Mouse (Mus musculus): ENCODE measurements around the gene Rtn2.

DNA sequence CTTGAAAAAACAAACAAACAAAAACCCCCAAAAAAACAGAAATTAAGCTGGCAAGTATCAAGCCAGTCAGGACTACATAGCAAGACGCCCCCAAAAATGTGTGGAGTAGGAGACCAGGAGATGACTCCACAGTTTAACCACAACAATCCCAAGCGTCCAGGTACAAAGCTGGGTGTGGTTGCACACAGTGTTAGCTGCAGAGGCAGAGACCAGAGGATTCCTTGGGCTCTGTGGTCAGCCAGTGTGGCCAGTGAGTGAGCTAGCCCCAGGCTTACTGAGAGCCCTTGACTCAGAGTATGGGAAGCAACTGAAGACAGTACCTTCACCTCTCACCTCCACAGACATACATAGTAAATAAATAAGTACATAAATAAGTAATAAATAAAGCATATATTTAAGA lies 49.5 kb downstream of the Rtn2 start:
- TF ChIP-seq POLR2A (IDR thresholded peaks at IDR 0.05; ENCODE audit: extremely low read depth, insufficient read depth, low read length), result no peak
- TF ChIP-seq CTCF (IDR thresholded peaks at IDR 0.05; ENCODE audit: low read depth, low read length), result no peak
